8 mouse cellular contexts compared by ENCODE assay signal in genomic region chr19:53502891-53503371, GRCm38 (mm10). TPM values are rescaled to one million over a fixed set of nuclear protein-coding genes. Genes with fewer than 3 reads are reported as not detected.
DNase-seq lines count a peak whose midpoint lies in the region; ATAC-seq and TF ChIP-seq lines count a peak whose summit lies in the region.

No protein-coding gene starts in this region.

- H3K9me3 ChIP-seq in midbrain, postnatal 0 days (ENCODE audit: low read length): no peaks in the 10 kb centered on the region
- no peaks in the 10 kb centered on the region for H3K9me3 ChIP-seq in midbrain, embryonic 13.5 days

- ATAC-seq in cerebellum, adult (ENCODE audit: insufficient number of reproducible peaks, low FRiP score, low TSS enrichment): no peak
- no peak for ATAC-seq in midbrain, postnatal 0 days (ENCODE audit: low FRiP score)
- ATAC-seq in midbrain, embryonic 13.5 days: no peak
- no peak for ATAC-seq in erythroid progenitor cell, adult 5-6 weeks (replicated peaks; ENCODE audit: low FRiP score, poor library complexity, severe bottlenecking)

- peaks cover 47% of the 10 kb centered on the region for H3K4me1 ChIP-seq in cerebellum, adult 2 months (ENCODE audit: control insufficient read depth, insufficient read depth, low read length)
- no peaks in the 10 kb centered on the region for H3K4me1 ChIP-seq in midbrain, postnatal 0 days (ENCODE audit: insufficient read depth, low read length)
- H3K4me1 ChIP-seq in midbrain, embryonic 13.5 days (replicated peaks): peaks cover 4% of the 10 kb centered on the region

- H3K27me3 ChIP-seq in cerebellum, adult 2 months (ENCODE audit: control insufficient read depth, insufficient read depth, low read length): no peaks in the 10 kb centered on the region
- no peaks in the 10 kb centered on the region for H3K27me3 ChIP-seq in midbrain, postnatal 0 days (ENCODE audit: insufficient read depth, low read length)
- H3K27me3 ChIP-seq in midbrain, embryonic 13.5 days: no peaks in the 10 kb centered on the region

- H3K4me3 ChIP-seq in cerebellum, adult 2 months (replicated peaks; ENCODE audit: insufficient read depth, low read depth, low read length): no peak overlapping the region
- H3K4me3 ChIP-seq in midbrain, postnatal 0 days (ENCODE audit: low read depth, low read length): no peak overlapping the region
- no peak overlapping the region for H3K4me3 ChIP-seq in midbrain, embryonic 13.5 days (replicated peaks)

- intact Hi-C loops in left cerebral cortex, postnatal 25 days (cut with DNase I): no loop called here

- no peak overlapping the region for H3K4me2 ChIP-seq in midbrain, postnatal 0 days (ENCODE audit: low read depth, low read length, poor library complexity, severe bottlenecking)
- H3K4me2 ChIP-seq in midbrain, embryonic 13.5 days (replicated peaks): no peak overlapping the region

- H3K36me3 ChIP-seq in midbrain, postnatal 0 days (ENCODE audit: insufficient read depth, low read length): no peaks in the 10 kb centered on the region
- H3K36me3 ChIP-seq in midbrain, embryonic 13.5 days: no peaks in the 10 kb centered on the region

- 23% methylated on average over 9 of the region's 9 CpGs for WGBS in cerebellum, adult 2 months
- WGBS in midbrain, postnatal 0 days: 51% methylated on average over 9 of the region's 9 CpGs
- WGBS in midbrain, embryonic 13.5 days: 57% methylated on average over 9 of the region's 9 CpGs

- no peak for TF ChIP-seq CTCF in cerebellum, adult 2 months (IDR thresholded peaks at IDR 0.05; ENCODE audit: borderline replicate concordance, insufficient read depth, low read depth, low read length)
- no peak for TF ChIP-seq CTCF in midbrain, postnatal 0 days (IDR thresholded peaks at IDR 0.05)

- DNase-seq in cerebellum, adult 2 months: peak; percentile 49 to 60
- DNase-seq in midbrain, postnatal 0 days (ENCODE audit: low spot score): peak; percentile 56
- DNase-seq in left cerebral cortex, postnatal 25 days (ENCODE audit: low spot score in 2 of 2): peak; percentile 58 to 85
- peak; percentile 82 for DNase-seq in thymus, postnatal 25 days
- no peak for DNase-seq in c-Kit-positive CD71-positive TER-119-positive erythroid progenitor cells, embryonic 14.5 days (ENCODE audit: low spot score)

- no peak for TF ChIP-seq POLR2A in cerebellum, adult 2 months (IDR thresholded peaks at IDR 0.05; ENCODE audit: borderline replicate concordance, insufficient read depth, low read length)

- peak overlapping the region; percentile 98 for H3K27ac ChIP-seq in cerebellum, adult 2 months (ENCODE audit: insufficient read depth, low read length)
- H3K27ac ChIP-seq in midbrain, postnatal 0 days (ENCODE audit: low read depth, low read length): no peak overlapping the region
- no peak overlapping the region for H3K27ac ChIP-seq in midbrain, embryonic 13.5 days

- no peak overlapping the region for H3K9ac ChIP-seq in midbrain, postnatal 0 days (replicated peaks; ENCODE audit: low read length, poor library complexity, severe bottlenecking)
- no peak overlapping the region for H3K9ac ChIP-seq in midbrain, embryonic 13.5 days (replicated peaks)

RNA-seq across cellular contexts. Expression of gene Dusp5, which starts 26.0 kb away (rescaled TPM):
- polyA plus RNA-seq in cerebellum, adult 2 months (2012; rRNA removed): 80.4 and 87.9 TPM in 2 replicates
- total RNA-seq in midbrain, postnatal 0 days (2014; rRNA removed): 4.2 and 11.2 TPM in 2 replicates
- 2.2 and 2.5 TPM in 2 replicates for polyA plus RNA-seq in midbrain, postnatal 0 days (2015; fragmentation: Nextera tagmentation; extraction: Ambion mirVana)
- polyA plus RNA-seq in midbrain, embryonic 13.5 days (2015; fragmentation: Nextera tagmentation; extraction: Ambion mirVana): 0.68 and 1.2 TPM in 2 replicates
- 10 to 100 TPM in 1 of 2 experiments, 1 to 10 TPM in 1; 9.9 to 11.7 TPM for total RNA-seq in left cerebral cortex, postnatal 25 days (2021)
- total RNA-seq in erythroid progenitor cell, adult 5-6 weeks (2015; ENCODE audit: low replicate concordance): 2.5 and 4.0 TPM in 2 replicates
- 0.90 and 0.91 TPM in 2 replicates for total RNA-seq in erythroid progenitor cell, adult 5-6 weeks (2017; ENCODE audit: low replicate concordance)
